Mouse (Mus musculus) neural tube, embryonic 15.5 days (tissue): Measurements from ENCODE around the gene Tmem177. TPM values are rescaled to one million over a fixed set of nuclear protein-coding genes. Genes with fewer than 3 reads are reported as not detected.

ENCODE experiments used
- ATAC-seq: fragments of 200-750 bp; cut with Nextera tagmentation; 2 replicates; pipeline ENCODE4 v1.8.0; 2017; ENCODE audit warnings: mild to moderate bottlenecking, moderate TSS enrichment, moderate library complexity; ENCODE audit not compliant: low FRiP score
- H3K27ac ChIP-seq: fragments of 300-500 bp; sonication (generic); replicated peaks from 2 replicates; pipeline ENCODE4 v1.5.1; 2015; ENCODE audit warnings: mild to moderate bottlenecking, inconsistent platforms
- H3K27me3 ChIP-seq: fragments of 300-500 bp; sonication (generic); replicated peaks from 2 replicates; pipeline ENCODE4 v1.6.1; 2015; ENCODE audit warnings: inconsistent platforms
- H3K36me3 ChIP-seq: fragments of 300-500 bp; sonication (generic); 2 replicates; pipeline ENCODE4 v1.6.1; 2015; ENCODE audit warnings: inconsistent platforms
- H3K4me1 ChIP-seq: fragments of 300-500 bp; sonication (generic); 2 replicates; pipeline ENCODE4 v1.6.1; 2015; ENCODE audit warnings: inconsistent platforms
- H3K4me2 ChIP-seq: fragments of 300-500 bp; sonication (generic); 2 replicates; pipeline ENCODE4 v1.6.1; 2015; ENCODE audit warnings: inconsistent platforms, mild to moderate bottlenecking, moderate library complexity
- H3K4me3 ChIP-seq: fragments of 300-500 bp; sonication (generic); replicated peaks from 2 replicates; pipeline ENCODE4 v1.5.1; 2015; ENCODE audit warnings: mild to moderate bottlenecking, inconsistent platforms
- H3K9ac ChIP-seq: fragments of 300-500 bp; sonication (generic); replicated peaks from 2 replicates; pipeline ENCODE4 v1.6.1; 2015; ENCODE audit warnings: mild to moderate bottlenecking, inconsistent platforms
- H3K9me3 ChIP-seq: fragments of 300-500 bp; sonication (generic); replicated peaks from 2 replicates; pipeline ENCODE4 v1.6.1; 2016; ENCODE audit warnings: inconsistent platforms
- WGBS: fragments of 180-500 bp; shearing (Covaris S2); methylation state at CpG from one replicate; pipeline ENCODE4 v1.1.7; 2015; ENCODE audit warnings: mixed read lengths; 5-methylcytosine and 5-hydroxymethylcytosine counted together
- polyA plus RNA-seq: library from polyadenylated mRNA; unstranded; fragments of >200 nt; fragmentation: Nextera tagmentation; extraction: Ambion mirVana; gene quantifications from 2 replicates; pipeline ENCODE4 v1.2.1, GENCODE M21; 2015

The Tmem177 gene
- 5.9 and 6.6 TPM in 2 replicates for polyA plus RNA-seq

GRCm38 (mm10) chr1:119912953-119913814, at the start of gene Tmem177:
Gene Tmem177, minus strand, starts transcription at chr1:119913208.
- ATAC-seq = peak; percentile 98
- H3K9me3 ChIP-seq = no peaks in the 10 kb centered on the region
- peak within 1 kb of the TSS; percentile 63 for H3K4me2 ChIP-seq
- H3K9ac ChIP-seq = peak within 1 kb of the TSS; percentile 55
- H3K27me3 ChIP-seq = no peaks in the 10 kb centered on the region
- 12% methylated on average over 42 of the region's 42 CpGs for WGBS
- H3K4me3 ChIP-seq = peak within 1 kb of the TSS; percentile 58
- H3K4me1 ChIP-seq = peaks cover 19% of the 10 kb centered on the region
- H3K27ac ChIP-seq = peak within 1 kb of the TSS; percentile 68
- 0 out of 2 replicates have a peak, but pooled peaks cover 3% of the 10 kb centered on the region for H3K36me3 ChIP-seq

- no peak overlapping the region for H3K9ac ChIP-seq
- no peak overlapping the region for H3K27ac ChIP-seq
- H3K36me3 ChIP-seq = no peaks in the 10 kb centered on the region
- no peaks in the 10 kb centered on the region for H3K4me1 ChIP-seq
- H3K4me2 ChIP-seq = no peak overlapping the region
- 68% methylated on average over 7 of the region's 7 CpGs for WGBS
- H3K9me3 ChIP-seq = no peaks in the 10 kb centered on the region
- no peak overlapping the region for H3K4me3 ChIP-seq
- no peak for ATAC-seq
- H3K27me3 ChIP-seq = no peaks in the 10 kb centered on the region
These were observed 46.9 kb upstream of the Tmem177 start for GRCm38 (mm10) chr1:119959920-119960319.

DNA sequence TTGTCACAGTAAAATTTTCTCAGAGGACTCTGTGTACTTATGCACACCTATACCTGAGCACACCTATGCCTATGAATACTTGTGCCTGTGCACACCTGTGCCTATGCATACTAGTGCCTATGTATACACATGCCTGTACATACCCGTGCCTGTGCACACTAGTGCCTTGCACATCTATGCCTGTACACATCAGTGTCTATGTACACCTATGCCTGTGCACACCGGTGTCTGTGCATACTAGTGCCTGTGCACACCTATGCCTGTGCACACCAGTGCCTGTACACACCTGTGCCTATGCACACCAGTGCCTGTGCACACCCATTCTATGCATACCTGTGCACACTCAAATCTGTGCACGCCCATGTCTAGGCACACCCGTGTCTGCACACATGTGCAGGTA, 46.5 kb upstream of the Tmem177 start:
- H3K9me3 ChIP-seq = no peaks in the 10 kb centered on the region
- no peaks in the 10 kb centered on the region for H3K36me3 ChIP-seq
- H3K27me3 ChIP-seq = no peaks in the 10 kb centered on the region
- WGBS = 94% methylated on average over 4 of the region's 4 CpGs
- no peak overlapping the region for H3K4me3 ChIP-seq
- no peak overlapping the region for H3K4me2 ChIP-seq
- ATAC-seq = no peak
- no peak overlapping the region for H3K27ac ChIP-seq
- H3K9ac ChIP-seq = no peak overlapping the region
- no peaks in the 10 kb centered on the region for H3K4me1 ChIP-seq

DNA sequence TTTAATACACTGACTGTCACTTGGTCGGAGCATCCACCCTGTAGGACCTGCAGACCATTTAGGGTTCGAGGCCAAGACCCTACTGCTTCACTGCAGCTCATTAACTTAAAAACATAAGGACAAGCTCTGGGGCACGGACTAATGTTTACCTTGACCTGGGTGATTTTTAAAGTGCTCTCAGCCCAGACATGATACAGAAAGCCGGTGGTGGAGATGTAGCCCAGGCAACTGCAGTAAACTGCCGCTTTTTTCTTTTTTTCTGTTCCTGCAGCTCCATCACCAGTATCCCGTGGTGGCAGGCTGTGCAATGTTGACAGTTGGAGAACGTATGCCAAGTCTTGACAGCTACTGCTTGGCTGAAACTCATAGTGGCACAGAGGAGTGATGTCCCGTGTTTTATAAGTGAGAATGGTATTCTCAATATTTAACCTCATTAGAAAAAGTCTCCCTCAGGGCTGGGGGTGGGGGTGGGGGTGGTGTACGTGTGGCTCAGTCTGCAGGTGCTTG, 44.8 kb upstream of the Tmem177 start:
- no peaks in the 10 kb centered on the region for H3K9me3 ChIP-seq
- no peaks in the 10 kb centered on the region for H3K4me1 ChIP-seq
- 71% methylated on average over 9 of the region's 9 CpGs for WGBS
- no peak for ATAC-seq
- no peaks in the 10 kb centered on the region for H3K36me3 ChIP-seq
- no peak overlapping the region for H3K27ac ChIP-seq
- no peak overlapping the region for H3K9ac ChIP-seq
- no peaks in the 10 kb centered on the region for H3K27me3 ChIP-seq
- no peak overlapping the region for H3K4me3 ChIP-seq
- no peak overlapping the region for H3K4me2 ChIP-seq

DNA sequence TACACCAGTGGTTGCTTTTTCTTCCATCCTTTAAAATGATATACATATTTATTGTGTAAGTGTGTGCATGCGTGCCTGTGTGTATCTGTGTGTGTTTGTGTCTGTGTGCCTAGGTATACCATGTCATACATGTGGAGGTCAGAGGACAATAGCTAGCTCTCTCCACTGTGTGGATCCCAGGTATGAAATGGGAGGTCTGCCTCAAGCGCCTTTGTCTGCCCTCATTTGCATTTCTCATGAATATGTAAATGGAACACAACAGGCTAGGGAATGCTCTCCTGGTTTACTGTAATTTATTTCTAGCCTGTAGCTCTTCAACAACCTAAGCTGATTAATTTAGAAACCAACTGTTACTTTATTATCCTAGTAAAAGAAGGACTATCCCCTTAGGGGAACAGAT, 41.7 kb upstream of the Tmem177 start:
- H3K4me3 ChIP-seq = no peak overlapping the region
- no peaks in the 10 kb centered on the region for H3K4me1 ChIP-seq
- H3K4me2 ChIP-seq = no peak overlapping the region
- WGBS = 57% methylated on average over 2 of the region's 2 CpGs
- H3K9ac ChIP-seq = no peak overlapping the region
- ATAC-seq = peak; percentile 36; the same call in 1 of the 2 replicates
- no peak overlapping the region for H3K27ac ChIP-seq
- H3K27me3 ChIP-seq = no peaks in the 10 kb centered on the region
- H3K36me3 ChIP-seq = no peaks in the 10 kb centered on the region
- no peaks in the 10 kb centered on the region for H3K9me3 ChIP-seq

- WGBS = 85% methylated on average over 9 of the region's 9 CpGs
- Histone ChIP-seq H3K4me2 (no peak overlapping the region), H3K4me3 (no peak overlapping the region), H3K27ac (no peak overlapping the region), H3K27me3 (no peaks in the 10 kb centered on the region), H3K9me3 (no peaks in the 10 kb centered on the region), H3K4me1 (no peaks in the 10 kb centered on the region), H3K9ac (no peak overlapping the region), H3K36me3 (no peaks in the 10 kb centered on the region)
- ATAC-seq = no peak
These were observed 40.4 kb upstream of the Tmem177 start for GRCm38 (mm10) chr1:119953456-119953855.

GRCm38 (mm10) chr1:119950086-119950485, 37.1 kb upstream of the Tmem177 start:
- H3K27ac ChIP-seq = no peak overlapping the region
- H3K9ac ChIP-seq = no peak overlapping the region
- H3K4me1 ChIP-seq = no peaks in the 10 kb centered on the region
- H3K36me3 ChIP-seq = no peaks in the 10 kb centered on the region
- H3K9me3 ChIP-seq = no peaks in the 10 kb centered on the region
- ATAC-seq = no peak
- H3K4me3 ChIP-seq = no peak overlapping the region
- WGBS = 95% methylated on average over 8 of the region's 8 CpGs
- no peaks in the 10 kb centered on the region for H3K27me3 ChIP-seq
- H3K4me2 ChIP-seq = no peak overlapping the region

DNA sequence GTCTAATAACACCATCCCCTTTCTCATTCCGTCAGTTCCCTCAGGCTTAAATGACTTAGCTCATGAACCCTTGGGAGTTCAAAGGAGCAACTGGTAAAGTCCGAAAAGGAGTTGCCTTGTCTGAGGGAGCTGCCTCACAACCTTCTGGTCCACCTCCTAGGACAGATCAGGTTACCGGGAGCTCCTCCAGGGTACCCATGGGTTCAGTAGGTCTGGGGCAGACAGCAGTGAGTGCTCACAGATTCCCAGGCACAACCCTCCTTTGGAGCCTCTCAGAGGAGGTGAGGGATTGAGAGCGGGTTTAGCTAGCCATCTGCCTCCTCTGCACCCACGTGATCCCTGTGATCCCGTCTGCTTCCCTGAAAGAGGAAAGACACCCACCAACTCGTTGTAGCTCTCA, 23.9 kb upstream of the Tmem177 start:
- Histone ChIP-seq H3K9ac (no peak overlapping the region), H3K4me3 (no peak overlapping the region), H3K27ac (no peak overlapping the region), H3K4me2 (no peak overlapping the region), H3K27me3 (no peaks in the 10 kb centered on the region), H3K36me3 (no peaks in the 10 kb centered on the region), H3K9me3 (no peaks in the 10 kb centered on the region), H3K4me1 (no peaks in the 10 kb centered on the region)
- WGBS = 32% methylated on average over 7 of the region's 7 CpGs
- ATAC-seq = no peak

- Histone ChIP-seq H3K4me2 (no peak overlapping the region), H3K4me3 (no peak overlapping the region), H3K36me3 (no peaks in the 10 kb centered on the region), H3K27ac (no peak overlapping the region), H3K4me1 (no peaks in the 10 kb centered on the region), H3K9me3 (no peaks in the 10 kb centered on the region), H3K27me3 (no peaks in the 10 kb centered on the region), H3K9ac (no peak overlapping the region)
- 75% methylated on average over 4 of the region's 4 CpGs for WGBS
- ATAC-seq = no peak
These were observed 18.6 kb upstream of the Tmem177 start for GRCm38 (mm10) chr1:119931421-119932150.

DNA sequence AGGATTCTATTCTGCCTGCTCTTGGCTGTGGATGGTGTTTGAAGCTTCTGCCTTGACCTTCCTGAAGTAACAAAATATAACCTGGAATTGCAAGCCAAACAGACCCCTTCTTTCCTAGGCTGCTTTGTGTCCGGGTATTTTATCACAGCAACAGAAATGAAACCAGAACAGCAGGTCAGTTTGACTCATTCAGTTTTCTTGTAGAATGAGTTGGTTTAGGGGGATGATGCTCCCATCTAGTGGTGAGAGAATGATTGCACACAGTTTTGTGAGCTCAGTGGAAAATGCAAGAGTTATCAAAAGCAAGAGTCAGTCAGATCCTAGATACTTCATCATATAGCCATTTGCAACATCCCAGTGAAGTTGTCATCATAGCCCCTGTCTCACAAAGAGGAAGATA, 16.7 kb upstream of the Tmem177 start:
- Histone ChIP-seq H3K27me3 (no peaks in the 10 kb centered on the region), H3K36me3 (no peaks in the 10 kb centered on the region), H3K9me3 (no peaks in the 10 kb centered on the region), H3K4me2 (no peak overlapping the region), H3K9ac (no peak overlapping the region), H3K4me3 (no peak overlapping the region), H3K27ac (no peak overlapping the region), H3K4me1 (no peaks in the 10 kb centered on the region)
- ATAC-seq = no peak
- 78% methylated on average over 1 of the region's 1 CpGs for WGBS

DNA sequence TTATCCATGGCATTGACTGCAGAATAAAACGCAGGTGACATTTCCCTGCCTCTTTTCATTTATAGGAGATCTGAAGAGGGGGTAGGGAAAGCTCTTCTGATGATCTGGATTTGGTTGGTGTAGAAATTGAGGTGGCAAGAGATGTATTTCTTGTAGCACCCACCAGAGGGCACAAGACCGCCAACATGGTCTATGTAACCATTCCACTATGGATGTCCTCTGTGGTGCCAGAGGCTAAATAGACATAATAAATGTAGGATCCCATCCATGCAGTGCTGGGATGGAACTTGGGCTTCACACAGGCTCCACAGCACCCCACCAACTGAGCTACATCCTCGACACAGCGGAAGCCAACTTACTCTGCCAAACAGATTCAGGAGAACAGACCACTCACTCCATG, 6.3 kb upstream of the Tmem177 start:
- Histone ChIP-seq H3K9ac (no peak overlapping the region), H3K4me3 (no peak overlapping the region), H3K9me3 (no peaks in the 10 kb centered on the region), H3K27me3 (no peaks in the 10 kb centered on the region), H3K4me2 (no peak overlapping the region), H3K4me1 (no peaks in the 10 kb centered on the region), H3K27ac (no peak overlapping the region), H3K36me3 (no peaks in the 10 kb centered on the region)
- WGBS = 64% methylated on average over 4 of the region's 4 CpGs
- ATAC-seq = no peak
